Mouse (Mus musculus) limb, embryonic 10.5 days (tissue): ENCODE data around the gene Fkbpl. TPM values are rescaled to one million over a fixed set of nuclear protein-coding genes. Genes with fewer than 3 reads are reported as not detected.

Source experiments
- DNase-seq: peaks from one replicate; pipeline ENCODE4 v3.0.0-alpha.2; 2017; ENCODE audit warnings: low spot score
- H3K27ac ChIP-seq: fragments of 300-500 bp; sonication (generic); 2 replicates; pipeline ENCODE4 v1.5.1; 2016; ENCODE audit warnings: mild to moderate bottlenecking
- H3K27me3 ChIP-seq: fragments of 300-500 bp; sonication (generic); 2 replicates; pipeline ENCODE4 v1.6.1; 2016; ENCODE audit warnings: low read depth, mild to moderate bottlenecking; ENCODE audit not compliant: poor library complexity, severe bottlenecking
- H3K36me3 ChIP-seq: fragments of 300-500 bp; sonication (generic); 2 replicates; pipeline ENCODE4 v1.6.1; 2016; ENCODE audit warnings: mild to moderate bottlenecking, moderate library complexity
- H3K4me1 ChIP-seq: fragments of 300-500 bp; sonication (generic); 2 replicates; pipeline ENCODE4 v1.6.1; 2016
- H3K4me3 ChIP-seq: fragments of 300-500 bp; sonication (generic); 2 replicates; pipeline ENCODE4 v1.5.1; 2016; ENCODE audit warnings: mild to moderate bottlenecking, moderate library complexity
- H3K9me3 ChIP-seq: fragments of 300-500 bp; sonication (generic); replicated peaks from 2 replicates; pipeline ENCODE4 v1.6.1; 2016; ENCODE audit warnings: mild to moderate bottlenecking
- WGBS: fragments of 180-500 bp; shearing (Covaris S2); methylation state at CpG from one replicate; pipeline ENCODE4 v1.1.7; 2016; 5-methylcytosine and 5-hydroxymethylcytosine counted together
- polyA plus RNA-seq: library from polyadenylated mRNA; unstranded; fragments of >200 nt; fragmentation: Nextera tagmentation; extraction: Ambion mirVana; gene quantifications from 2 replicates; pipeline ENCODE4 v1.2.1, GENCODE M21; 2016

Gene Fkbpl
- polyA plus RNA-seq, 1 experiment from 2014 or later: 17.9 TPM

DNA sequence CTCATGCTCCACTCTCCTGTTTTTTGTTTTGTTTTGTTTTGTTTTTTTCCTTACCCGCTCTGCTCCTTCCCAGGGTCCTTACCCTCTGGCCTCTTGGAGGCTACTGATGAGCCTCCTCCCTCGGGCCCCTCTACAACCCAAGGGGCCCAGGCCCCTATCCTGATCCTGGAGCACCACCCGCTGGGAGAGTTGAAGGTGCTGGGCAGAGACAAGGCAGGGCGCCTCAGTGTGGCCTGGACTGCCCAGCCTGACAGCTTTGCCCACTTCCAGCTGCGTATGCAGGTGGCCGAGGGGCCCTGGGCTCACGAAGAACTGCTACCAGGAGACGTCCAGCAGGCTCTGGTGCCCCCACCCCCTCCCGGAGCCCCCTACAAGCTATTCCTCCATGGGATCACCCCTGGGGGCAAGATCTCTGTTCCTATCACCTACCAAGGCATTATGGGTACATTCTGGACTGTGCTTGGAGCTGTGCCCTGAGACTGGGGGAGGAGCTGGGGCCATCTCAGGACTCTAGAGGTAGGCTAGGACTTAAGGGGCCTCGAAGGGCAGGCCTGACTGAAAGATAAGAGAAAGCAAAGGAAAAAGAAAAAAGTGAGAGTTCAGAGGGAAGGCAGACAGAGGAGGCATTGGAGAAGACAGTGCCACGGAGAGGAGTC lies 37.4 kb downstream of the Fkbpl start:
- no peak for DNase-seq
- H3K4me1 ChIP-seq: peaks cover 15% of the 10 kb centered on the region
- H3K4me3 ChIP-seq: no peak overlapping the region
- no peaks in the 10 kb centered on the region for H3K9me3 ChIP-seq
- H3K27me3 ChIP-seq: peaks cover 54% of the 10 kb centered on the region
- H3K36me3 ChIP-seq: no peaks in the 10 kb centered on the region
- WGBS: 75% methylated on average over 11 of the region's 11 CpGs
- H3K27ac ChIP-seq: no peak overlapping the region

DNA sequence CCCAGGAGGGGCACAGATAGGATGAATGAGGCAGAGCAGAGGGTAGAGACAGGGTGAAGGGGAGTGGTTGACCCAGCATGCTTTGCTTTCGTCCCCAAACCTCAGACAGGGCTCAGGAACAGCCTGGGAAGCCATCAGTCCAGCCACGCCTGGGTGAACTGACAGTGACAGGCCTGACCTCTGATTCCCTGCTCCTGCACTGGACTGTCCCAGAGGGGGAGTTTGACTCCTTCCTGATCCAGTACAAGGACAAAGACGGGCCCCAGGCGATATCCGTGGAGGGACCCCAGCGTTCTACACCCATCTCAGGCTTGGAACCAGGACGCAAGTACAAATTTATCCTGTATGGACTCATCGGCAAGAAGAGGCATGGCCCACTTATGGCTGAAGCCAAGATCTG lies 38.6 kb downstream of the Fkbpl start:
- Histone ChIP-seq H3K9me3 (no peaks in the 10 kb centered on the region), H3K27me3 (peaks cover 42% of the 10 kb centered on the region), H3K27ac (no peak overlapping the region), H3K4me1 (peaks cover 15% of the 10 kb centered on the region), H3K4me3 (no peak overlapping the region), H3K36me3 (no peaks in the 10 kb centered on the region)
- no peak for DNase-seq
- 80% methylated on average over 8 of the region's 8 CpGs for WGBS

DNA sequence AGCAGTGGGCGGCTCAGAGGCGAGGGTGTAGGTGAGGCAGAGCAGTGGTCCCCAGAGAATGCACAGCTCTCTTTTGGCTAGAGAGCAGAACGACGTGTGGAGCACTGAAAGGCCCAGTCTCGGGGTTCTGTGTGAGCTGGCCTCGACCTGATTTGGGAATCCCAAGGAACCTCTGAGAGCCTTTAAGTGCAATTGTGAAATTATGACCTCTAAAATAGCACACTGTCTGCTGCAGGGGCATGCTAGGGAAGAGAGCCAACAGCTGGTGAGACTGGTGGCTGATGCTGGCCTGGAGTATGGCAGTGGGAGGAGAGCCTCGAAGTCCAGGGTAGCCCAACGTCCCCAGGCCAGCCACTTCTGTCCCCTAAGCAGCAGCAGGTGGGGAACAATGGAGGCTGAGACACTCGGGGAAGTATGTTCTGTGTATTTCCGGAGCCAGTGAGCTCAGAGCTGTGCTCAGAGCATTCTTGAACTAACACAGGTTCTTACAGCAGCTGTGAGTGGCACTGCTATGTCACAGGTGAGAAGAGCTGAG lies 39.2 kb downstream of the Fkbpl start:
- Histone ChIP-seq H3K27ac (no peak overlapping the region), H3K36me3 (no peaks in the 10 kb centered on the region), H3K27me3 (peaks cover 36% of the 10 kb centered on the region), H3K4me1 (peaks cover 15% of the 10 kb centered on the region), H3K9me3 (no peaks in the 10 kb centered on the region), H3K4me3 (no peak overlapping the region)
- WGBS: 77% methylated on average over 10 of the region's 10 CpGs
- DNase-seq: no peak

DNA sequence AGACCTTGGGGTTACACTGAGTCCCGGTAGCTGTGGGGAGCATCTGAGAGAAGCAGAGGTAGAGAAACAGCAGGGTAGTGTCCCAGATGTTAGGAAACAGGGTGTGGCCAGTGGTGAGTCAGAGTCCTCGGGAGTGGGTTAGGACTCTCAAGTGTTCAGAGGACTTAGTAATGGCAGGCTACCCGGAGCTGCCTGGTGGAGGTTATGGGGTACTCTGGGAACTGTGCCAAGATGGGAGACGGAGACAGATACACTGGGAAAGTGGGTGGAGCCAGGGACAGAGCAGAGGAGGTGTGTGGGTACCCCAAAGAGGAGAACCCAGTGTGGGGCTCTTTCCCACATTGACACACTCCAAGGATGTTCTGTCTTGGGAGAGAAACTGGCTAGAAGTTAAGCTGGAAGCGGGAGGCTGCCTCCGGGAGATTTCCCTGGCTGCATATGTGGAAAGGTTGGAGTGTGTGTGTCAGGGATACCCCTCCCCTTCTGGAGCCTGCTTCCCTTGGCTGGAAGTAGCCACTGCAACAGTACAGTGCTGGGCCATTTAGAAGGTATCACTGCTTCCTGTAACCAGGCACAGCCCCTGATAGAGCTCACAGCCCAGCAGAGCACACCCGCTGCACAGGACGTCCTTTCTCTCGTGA lies 39.8 kb downstream of the Fkbpl start:
- Histone ChIP-seq H3K4me1 (peaks cover 15% of the 10 kb centered on the region), H3K27me3 (peaks cover 30% of the 10 kb centered on the region), H3K9me3 (no peaks in the 10 kb centered on the region), H3K4me3 (no peak overlapping the region), H3K36me3 (no peaks in the 10 kb centered on the region), H3K27ac (no peak overlapping the region)
- 78% methylated on average over 9 of the region's 9 CpGs for WGBS
- DNase-seq: no peak

DNA sequence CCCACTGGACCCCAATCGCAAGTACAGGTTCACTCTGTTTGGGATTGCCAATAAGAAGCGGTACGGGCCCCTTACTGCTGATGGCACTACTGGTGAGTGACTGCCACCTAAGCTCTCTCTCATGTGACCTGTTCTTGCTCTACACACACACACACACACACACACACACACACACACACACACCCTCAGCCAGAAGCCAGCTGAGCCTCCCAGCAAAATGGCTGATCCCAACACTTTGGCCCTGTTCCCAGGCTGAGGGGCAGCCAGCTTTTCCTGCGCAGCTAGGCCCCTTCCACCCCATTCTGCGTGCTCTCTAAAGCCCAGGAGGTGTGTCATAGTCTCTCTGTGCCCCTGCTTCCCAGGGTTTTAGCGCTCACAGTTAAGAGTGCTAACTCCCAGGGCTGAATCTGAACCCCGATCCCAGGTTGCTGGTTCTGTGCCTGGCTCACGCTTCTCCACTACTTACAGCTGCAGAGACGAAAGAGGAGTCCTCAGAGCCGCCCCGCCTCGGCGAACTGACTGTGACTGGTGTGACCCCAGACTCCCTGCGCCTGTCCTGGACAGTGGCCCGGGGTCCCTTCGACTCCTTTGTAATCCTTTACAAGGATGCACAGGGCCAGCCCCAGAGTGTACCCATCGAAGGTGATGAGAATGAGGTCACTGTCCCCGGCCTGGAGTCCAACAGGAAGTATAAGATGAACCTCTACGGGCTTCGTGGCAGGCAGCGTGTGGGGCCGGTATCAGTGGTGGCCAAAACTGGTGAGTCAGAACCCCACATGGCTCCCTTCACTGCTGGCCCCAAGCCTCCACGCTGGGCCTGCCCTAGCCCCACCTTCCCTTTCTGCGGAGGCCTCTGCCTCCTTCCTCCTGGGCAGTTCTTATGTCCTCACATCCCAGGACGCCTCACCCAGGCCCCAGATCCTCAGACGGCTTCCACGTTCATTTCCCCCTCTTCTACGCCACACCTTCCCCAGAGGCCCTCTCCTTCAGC lies 40.9 kb downstream of the Fkbpl start:
- DNase-seq: no peak
- H3K4me1 ChIP-seq: peaks cover 12% of the 10 kb centered on the region

DNA sequence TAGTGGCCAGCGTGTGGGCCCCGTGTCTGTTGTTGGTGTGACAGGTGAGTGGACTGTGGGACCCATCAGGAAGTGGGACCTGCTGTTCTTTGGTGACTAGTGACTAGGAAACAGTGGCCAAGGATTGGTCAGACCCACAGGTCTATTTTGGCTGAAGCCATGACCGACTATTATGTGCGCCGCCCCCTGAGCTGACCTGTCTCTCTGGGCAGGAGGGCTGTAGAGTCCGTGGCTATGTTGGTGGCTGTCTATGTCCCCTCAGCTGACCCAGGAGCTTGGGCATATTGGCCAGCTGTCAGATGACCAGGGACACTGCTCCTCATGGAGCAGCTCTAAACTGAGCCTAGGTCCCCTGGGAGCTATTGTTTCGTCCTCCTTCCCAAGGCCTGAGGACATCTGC lies 44.3 kb downstream of the Fkbpl start:
- Histone ChIP-seq H3K4me1 (peaks cover 3% of the 10 kb centered on the region; the same call in 1 of the 2 replicates), H3K27ac (no peak overlapping the region), H3K4me3 (no peak overlapping the region), H3K27me3 (no peaks in the 10 kb centered on the region), H3K36me3 (no peaks in the 10 kb centered on the region), H3K9me3 (no peaks in the 10 kb centered on the region)
- 95% methylated on average over 7 of the region's 7 CpGs for WGBS
- DNase-seq: no peak

More for the DNA sequence above, 40.9 kb downstream of the Fkbpl start:
- 85% methylated on average over 28 of the region's 28 CpGs for WGBS
- Histone ChIP-seq H3K27me3 (peaks cover 20% of the 10 kb centered on the region), H3K36me3 (no peaks in the 10 kb centered on the region), H3K9me3 (no peaks in the 10 kb centered on the region), H3K4me3 (no peak overlapping the region), H3K27ac (no peak overlapping the region; the same call in 1 of the 2 replicates)

DNA sequence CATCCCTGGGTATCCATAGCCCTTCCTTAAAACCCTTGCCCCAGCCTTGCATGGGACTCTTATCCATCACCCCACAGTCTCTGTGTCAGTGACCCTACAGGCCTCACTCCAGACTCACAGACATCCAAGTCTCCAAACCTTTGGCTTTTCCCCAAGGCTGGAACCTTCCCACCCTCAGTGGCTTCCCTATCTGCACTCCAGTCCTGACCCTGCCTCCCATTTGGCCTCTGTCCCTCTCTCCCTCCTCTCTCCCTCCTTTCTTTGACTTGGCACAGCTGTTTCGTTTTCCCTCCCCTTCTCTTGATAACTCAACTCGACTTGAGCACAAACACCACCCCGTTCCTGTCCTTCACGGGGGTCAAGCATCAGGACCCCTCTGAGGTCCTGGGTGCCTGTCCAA lies 45.9 kb downstream of the Fkbpl start:
- H3K27ac ChIP-seq: no peak overlapping the region
- WGBS: 66% methylated on average over 4 of the region's 4 CpGs
- no peak for DNase-seq
- H3K36me3 ChIP-seq: no peaks in the 10 kb centered on the region
- H3K4me3 ChIP-seq: no peak overlapping the region
- H3K27me3 ChIP-seq: no peaks in the 10 kb centered on the region
- peaks cover 3% of the 10 kb centered on the region; the same call in 1 of the 2 replicates for H3K4me1 ChIP-seq
- H3K9me3 ChIP-seq: no peaks in the 10 kb centered on the region

DNA sequence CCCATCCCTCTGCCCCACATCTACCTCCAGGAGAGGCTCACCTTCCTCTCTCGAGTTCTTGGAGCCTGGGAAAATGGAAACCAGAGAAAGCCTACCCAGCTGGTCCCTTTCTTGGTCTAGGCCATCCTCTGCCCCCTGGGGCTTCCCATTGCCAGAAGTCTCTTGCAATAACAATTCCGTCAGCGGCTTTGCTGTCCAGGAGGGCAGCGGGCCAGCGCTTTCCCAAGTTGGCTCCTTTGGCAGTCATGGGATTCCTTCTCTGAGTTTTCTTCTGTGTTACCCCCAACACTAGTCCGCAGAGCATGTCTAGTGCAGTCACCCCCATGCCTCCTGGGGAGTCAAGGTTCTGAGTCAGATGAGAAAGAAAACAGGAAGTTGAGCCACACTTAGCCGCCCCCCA lies 48.3 kb downstream of the Fkbpl start:
- no peaks in the 10 kb centered on the region for H3K9me3 ChIP-seq
- 81% methylated on average over 7 of the region's 7 CpGs for WGBS
- no peaks in the 10 kb centered on the region for H3K27me3 ChIP-seq
- no peak for DNase-seq
- no peak overlapping the region for H3K27ac ChIP-seq
- H3K36me3 ChIP-seq: no peaks in the 10 kb centered on the region
- H3K4me1 ChIP-seq: no peaks in the 10 kb centered on the region
- no peak overlapping the region for H3K4me3 ChIP-seq

Other genes with a start within 250 kb of the Fkbpl start
- gene BC051142, start 245.9 kb upstream of the Fkbpl start, polyA plus RNA-seq: 0.53 and 1.3 TPM in 2 replicates
- not detected in 2 replicates for gene Btnl4, start 167.4 kb upstream of the Fkbpl start, polyA plus RNA-seq
- not detected in 2 replicates for gene Btnl6, start 127.4 kb upstream of the Fkbpl start, polyA plus RNA-seq
- 6.4 and 8.2 TPM in 2 replicates for gene Notch4, start 80.5 kb upstream of the Fkbpl start, polyA plus RNA-seq
- gene Gpsm3, start 55.0 kb upstream of the Fkbpl start, polyA plus RNA-seq: 4.8 and 10.5 TPM in 2 replicates
- gene Pbx2, start 53.5 kb upstream of the Fkbpl start, polyA plus RNA-seq: 19.9 and 22.5 TPM in 2 replicates
- gene Ager, start 46.9 kb upstream of the Fkbpl start, polyA plus RNA-seq: 2.6 and 3.6 TPM in 2 replicates
- gene Rnf5, start 41.1 kb upstream of the Fkbpl start, polyA plus RNA-seq: 149 and 162 TPM in 2 replicates
- 51.0 and 55.6 TPM in 2 replicates for gene Agpat1, start 40.5 kb upstream of the Fkbpl start, polyA plus RNA-seq
- gene Egfl8, start 28.8 kb upstream of the Fkbpl start, polyA plus RNA-seq: 1.9 and 2.2 TPM in 2 replicates
- gene Ppt2, start 16.3 kb upstream of the Fkbpl start, polyA plus RNA-seq: 21.0 and 21.6 TPM in 2 replicates
- 0.08 TPM in 1 of 2 replicates, not detected in the other for gene Prrt1, start 15.2 kb upstream of the Fkbpl start, polyA plus RNA-seq
- gene Atf6b, start 2.4 kb downstream of the Fkbpl start, polyA plus RNA-seq: 101 TPM in 2 replicates
- gene Tnxb, start 25.8 kb downstream of the Fkbpl start, polyA plus RNA-seq: not detected in 2 replicates
- not detected in 2 replicates for gene C4b, start 99.1 kb downstream of the Fkbpl start, polyA plus RNA-seq
- not detected in 2 replicates for gene Cyp21a1, start 159.8 kb downstream of the Fkbpl start, polyA plus RNA-seq
- 23.3 and 28.6 TPM in 2 replicates for gene Stk19, start 192.2 kb downstream of the Fkbpl start, polyA plus RNA-seq
- 77.5 and 83.5 TPM in 2 replicates for gene Dxo, start 192.3 kb downstream of the Fkbpl start, polyA plus RNA-seq
- 57.5 and 65.0 TPM in 2 replicates for gene Skiv2l, start 205.4 kb downstream of the Fkbpl start, polyA plus RNA-seq
- gene Nelfe, start 205.6 kb downstream of the Fkbpl start, polyA plus RNA-seq: 151 and 155 TPM in 2 replicates
- 2.1 and 2.5 TPM in 2 replicates for gene Cfb, start 217.8 kb downstream of the Fkbpl start, polyA plus RNA-seq
- 6.2 and 6.3 TPM in 2 replicates for gene Zbtb12, start 234.7 kb downstream of the Fkbpl start, polyA plus RNA-seq
- gene Gm20547, start 237.3 kb downstream of the Fkbpl start, polyA plus RNA-seq: 0.06 TPM in 1 of 2 replicates, not detected in the other